Mouse (Mus musculus): Measurements from ENCODE around the gene Alkbh8.
"Not testable (repeated sequence)": the region's sequence is repeated elsewhere in the genome, so short reads cannot be mapped to it uniquely, and the experiment has no call there.

The Alkbh8 gene

DNA sequence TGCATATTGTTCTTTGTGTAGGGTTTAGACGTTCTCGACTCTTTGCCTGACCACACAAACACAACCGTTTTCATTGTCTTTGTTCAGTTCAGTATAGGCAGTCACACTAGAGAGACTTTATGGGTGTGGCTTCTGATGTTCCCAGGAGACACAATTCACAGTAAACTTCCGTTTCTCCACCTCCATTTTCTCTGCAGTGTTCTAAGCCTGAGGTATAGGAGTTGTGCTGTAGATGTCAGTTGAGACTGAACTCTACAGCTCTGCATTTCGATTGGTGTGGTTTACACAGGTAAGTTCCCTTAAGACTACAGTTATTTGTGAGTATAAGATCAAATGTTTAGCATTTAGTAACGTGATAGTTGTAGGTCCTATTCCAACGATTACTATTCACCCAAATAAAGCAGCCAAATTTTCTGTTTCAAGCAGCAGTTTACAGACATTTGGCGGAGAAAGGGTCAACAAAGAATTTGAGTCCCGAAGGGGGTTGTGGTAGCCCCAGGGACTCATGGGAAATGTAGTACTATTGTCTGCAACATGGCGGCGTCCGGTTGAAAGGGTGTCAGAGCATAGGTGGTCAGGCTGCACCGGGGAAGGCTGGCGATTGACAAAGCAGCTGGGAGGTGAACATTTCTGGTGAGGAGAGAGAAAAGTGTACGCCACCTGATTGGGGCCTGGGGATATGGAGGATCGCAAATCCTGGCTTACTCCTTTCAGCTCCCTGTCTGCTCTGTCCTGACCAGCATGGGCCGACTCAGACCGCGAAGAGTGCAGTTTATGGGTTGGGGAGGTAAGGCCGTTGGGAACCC lies at the start of gene Alkbh8:
Gene Alkbh8 (plus strand): TSS at position 179 of the 806 bp plus-strand sequence.
- DNase-seq: peak; percentile 69 to 82

DNA sequence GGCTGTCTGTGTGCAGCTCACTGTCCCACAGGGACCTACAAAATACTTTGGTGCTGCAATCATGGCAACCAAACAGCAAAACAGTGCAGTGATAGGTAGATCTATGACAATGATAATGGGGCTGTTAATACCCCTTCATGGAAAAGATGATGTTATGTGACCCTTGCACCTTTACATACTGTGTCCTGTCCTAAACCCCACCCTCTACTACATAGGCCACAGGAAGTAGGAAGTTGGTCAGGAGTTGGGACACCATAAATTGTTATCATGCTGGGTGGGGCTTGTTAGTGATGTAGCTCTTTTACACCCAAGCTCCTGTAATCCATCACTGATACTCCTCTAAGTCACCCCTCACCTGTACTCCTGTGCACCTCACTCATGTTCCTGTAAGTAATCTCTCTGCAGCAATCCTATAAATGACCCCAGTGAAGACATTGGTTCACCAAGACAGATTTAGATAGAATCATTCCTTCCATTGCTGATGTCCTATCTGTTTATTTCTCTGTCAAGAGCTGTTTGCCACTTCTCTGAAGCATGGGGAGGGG lies 25.6 kb upstream of the Alkbh8 start:
- DNase-seq: no peak

- DNase-seq: no peak
Measured at GRCm38 (mm10) chr9:3310016-3310415, 24.9 kb upstream of the Alkbh8 start.

GRCm38 (mm10) chr9:3327342-3328053 lies 7.4 kb upstream of the Alkbh8 start:
- not testable (repeated sequence) for DNase-seq

GRCm38 (mm10) chr9:3328054-3328595 lies 6.8 kb upstream of the Alkbh8 start:
- DNase-seq: no peak

GRCm38 (mm10) chr9:3330319-3330718 lies 4.6 kb upstream of the Alkbh8 start:
- DNase-seq: no peak

DNA sequence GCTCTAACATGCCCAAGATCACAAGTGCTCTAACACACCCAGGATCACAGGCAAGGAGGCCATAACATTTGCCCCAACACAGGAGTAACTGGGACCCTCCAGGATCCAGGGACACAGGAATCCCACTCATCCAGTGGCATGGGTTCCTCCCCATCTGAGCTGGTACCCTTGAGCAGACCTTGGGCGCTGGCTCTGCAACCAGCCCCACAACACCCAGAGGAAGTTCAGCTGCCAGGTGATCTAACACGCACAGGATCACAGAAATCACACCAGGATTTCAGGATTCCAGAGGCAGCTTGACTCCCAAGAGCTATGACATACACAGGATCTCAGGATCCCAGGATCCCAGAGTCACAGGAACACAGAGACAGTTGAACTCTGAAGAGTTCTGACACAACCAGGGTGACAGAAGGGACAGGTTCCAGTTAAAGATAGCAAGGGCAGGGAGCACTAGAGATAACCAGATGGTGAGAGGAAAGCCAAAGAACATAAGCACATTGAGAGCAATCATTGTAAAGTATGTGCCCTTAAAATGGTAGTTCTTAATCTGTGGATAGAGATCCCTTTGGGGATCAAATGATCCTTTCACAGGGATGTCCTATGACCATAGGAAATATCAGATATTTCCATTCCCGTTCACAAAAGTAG lies 4.1 kb upstream of the Alkbh8 start:
- no peak for DNase-seq

GRCm38 (mm10) chr9:3336661-3337060 lies 1.7 kb downstream of the Alkbh8 start:
- DNase-seq: peak; percentile 36 to 37

GRCm38 (mm10) chr9:3345136-3345535 lies 10.2 kb downstream of the Alkbh8 start:
- DNase-seq: peak in 1 of 2 experiments; percentile 24

DNA sequence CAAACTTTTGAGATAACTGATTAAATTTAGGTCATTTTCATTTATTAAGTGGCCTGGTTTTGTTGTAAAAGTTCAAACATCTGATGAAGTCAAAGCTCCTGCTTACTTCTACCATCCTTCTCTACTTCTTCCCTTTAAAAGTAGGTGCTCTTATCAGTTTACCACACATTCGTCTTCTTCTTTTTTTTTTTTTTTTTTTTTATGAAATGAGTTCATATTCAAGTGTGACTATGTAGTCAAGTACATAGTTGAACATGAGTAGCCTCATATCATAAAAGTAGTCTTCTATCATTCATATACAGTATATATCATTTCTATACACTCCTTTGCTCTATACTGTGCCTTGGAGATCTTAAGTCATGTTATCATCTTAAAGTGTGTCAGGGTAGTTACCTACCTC lies 11.0 kb downstream of the Alkbh8 start:
- DNase-seq: no peak

DNA sequence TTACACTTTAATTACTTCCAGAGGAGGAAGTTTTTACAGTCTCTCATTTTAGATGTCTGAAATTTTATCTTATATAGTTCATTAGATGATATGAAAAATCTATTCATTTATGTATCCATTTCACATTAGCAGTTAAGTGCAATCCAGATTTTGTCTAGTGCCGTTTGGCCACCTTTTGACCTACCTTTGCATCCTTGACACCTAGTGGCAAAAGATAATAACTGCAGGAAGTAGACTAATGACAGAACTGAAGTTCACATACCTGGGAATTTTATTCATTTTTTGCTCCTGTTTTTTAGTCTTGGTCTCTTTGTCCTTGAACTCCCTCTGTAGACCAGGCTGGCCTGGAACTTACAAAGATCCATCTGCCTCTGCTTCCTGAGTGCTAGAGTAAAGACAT lies 15.1 kb downstream of the Alkbh8 start:
- DNase-seq: no peak

- not testable (repeated sequence) for DNase-seq
Measured at GRCm38 (mm10) chr9:3376323-3376722, 41.4 kb downstream of the Alkbh8 start.

GRCm38 (mm10) chr9:3403251-3404208 lies 68.6 kb downstream of the Alkbh8 start, which contains the start of gene Cwf19l2:
Gene Cwf19l2 (plus strand): TSS chr9:3403592.
- DNase-seq: peak; percentile 88 to 91

- peak in 1 of 2 experiments; percentile 9 for DNase-seq
Measured at GRCm38 (mm10) chr9:3404372-3404771, 69.4 kb downstream of the Alkbh8 start.

DNA sequence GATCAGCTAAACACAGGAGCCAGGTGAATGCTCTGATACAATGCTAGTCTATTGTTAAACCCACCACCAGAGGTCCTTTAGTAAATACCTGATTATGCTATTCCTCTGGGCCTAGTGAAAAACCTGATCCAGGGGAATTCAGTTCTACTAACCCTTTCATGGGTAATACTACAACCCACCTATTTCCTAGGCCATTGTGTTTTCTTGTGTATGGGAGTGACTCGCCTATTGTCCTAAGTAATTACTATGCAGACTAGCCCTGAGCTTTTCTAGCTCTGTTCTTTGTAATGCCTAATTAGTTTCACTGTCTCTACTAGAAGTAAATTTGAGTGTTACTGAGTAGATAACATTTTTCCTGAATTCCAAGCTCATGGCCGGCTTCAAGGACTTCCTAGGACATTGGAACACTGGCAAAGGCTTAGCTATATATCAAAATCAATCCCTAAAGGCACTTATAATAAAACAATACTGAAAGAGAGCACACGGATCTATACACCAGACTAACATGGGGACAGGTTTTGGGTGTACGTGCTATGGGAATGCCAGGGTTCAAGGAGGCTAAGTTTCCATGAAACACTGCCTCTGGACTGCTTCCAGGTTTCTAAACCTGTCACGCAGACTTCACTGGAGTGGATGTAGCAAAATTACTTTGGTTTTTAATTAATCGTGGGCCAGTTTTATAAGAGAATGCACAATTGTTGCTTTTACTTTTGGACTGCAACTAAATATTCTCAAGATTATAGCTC lies 104.8 kb downstream of the Alkbh8 start:
- not testable (repeated sequence) for DNase-seq

All from kidney, adult 8-10 months (tissue).